Mouse (Mus musculus) NIH3T3 (cell line): ENCODE data around the gene Ctsk.
"Not testable (repeated sequence)": the region's sequence is repeated elsewhere in the genome, so short reads cannot be mapped to it uniquely, and the experiment has no call there.

Experiments used
- DNase-seq: peaks from one replicate; pipeline ENCODE4 v3.0.0-alpha.2; 2012; ENCODE audit warnings: low read depth

The Ctsk gene

DNA sequence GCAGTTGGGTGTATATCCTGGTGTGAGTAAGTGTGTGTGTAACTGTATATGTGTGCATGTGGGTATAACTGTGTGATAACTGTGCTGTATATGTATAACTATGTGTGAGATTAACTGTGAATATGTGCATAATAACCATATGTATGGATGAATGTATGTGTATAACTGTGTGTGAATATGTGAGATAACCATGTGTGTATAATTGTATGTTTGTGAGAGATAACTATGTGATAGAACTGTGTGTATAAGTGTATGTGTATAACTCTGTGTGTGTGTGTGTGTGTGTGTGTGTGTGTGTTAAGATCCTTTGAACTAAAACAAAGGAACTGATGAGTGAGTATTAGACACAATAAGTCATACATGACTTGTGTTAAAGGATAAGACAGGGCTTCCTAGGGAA is 27.1 kb downstream of the Ctsk start:
- no peak for DNase-seq

DNA sequence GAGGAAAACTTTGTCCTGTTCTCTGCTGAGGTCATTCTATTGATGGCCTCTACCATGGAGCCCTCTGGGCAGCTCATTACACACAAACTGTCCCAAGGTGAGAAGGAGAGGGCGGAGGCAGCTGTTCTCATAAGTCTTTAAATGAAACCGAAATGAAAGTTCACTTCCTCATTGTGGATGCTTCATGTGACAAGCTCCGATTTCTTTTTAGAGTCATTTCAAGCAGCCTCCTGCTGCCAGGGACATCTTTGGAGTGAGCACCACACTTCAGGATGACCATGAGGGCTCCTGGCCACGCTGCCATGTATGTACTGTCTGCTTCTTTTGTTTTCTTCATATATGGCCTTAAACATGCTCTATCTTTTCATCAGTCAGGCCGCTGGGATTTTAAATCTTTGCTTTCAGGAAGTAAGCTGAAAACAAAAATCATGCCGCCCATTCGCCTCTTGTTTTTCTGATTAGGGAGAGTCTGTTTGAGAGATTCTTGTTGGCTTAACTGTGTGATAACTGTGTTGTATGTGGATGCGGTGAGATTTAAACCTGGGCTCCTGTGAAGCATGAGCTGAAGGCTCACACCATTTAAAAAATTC is 27.7 kb downstream of the Ctsk start, which contains the start of gene Ctss:
Gene Ctss (plus strand): TSS at position 165 of the 590 bp plus-strand sequence.
- no peak for DNase-seq

DNA sequence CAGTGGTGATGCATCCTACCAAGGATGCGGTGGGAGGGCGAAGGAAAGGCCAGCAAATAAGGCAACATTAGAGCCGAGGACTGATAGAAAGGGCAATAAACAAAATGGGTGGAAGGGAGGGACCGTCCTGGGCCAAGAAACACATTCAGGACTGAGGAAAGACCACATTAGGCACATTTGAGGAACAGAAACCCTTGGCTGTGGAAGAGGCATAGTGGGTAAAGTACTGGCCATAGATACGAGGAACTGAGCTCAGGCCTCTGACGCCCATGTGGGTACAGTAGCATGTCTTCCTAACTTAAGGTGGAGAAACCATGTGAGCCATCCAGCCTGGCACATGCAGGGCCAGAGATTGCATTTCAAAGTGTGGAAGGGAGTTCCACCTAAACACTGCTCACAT is 30.8 kb downstream of the Ctsk start:
- DNase-seq = no peak

DNA sequence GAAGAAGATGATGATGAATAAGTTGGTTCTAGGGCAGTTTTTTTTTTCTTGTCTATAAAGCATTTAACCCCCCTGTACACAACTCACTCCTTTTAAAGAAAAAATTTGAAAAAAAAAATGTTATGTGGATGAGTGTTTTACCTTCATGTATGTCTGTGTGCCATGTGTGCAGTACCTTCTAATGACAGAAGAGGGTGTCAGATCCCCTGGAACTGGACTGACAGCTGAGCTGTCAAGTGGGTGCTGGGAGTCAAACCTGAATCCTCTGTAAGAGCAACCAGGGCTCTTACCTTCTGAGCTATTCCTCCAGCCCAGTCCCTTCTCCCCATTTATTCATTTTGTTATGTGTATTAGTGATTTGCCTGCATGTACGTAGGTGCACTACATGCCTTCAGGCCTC is 32.0 kb downstream of the Ctsk start:
- DNase-seq = no peak

DNA sequence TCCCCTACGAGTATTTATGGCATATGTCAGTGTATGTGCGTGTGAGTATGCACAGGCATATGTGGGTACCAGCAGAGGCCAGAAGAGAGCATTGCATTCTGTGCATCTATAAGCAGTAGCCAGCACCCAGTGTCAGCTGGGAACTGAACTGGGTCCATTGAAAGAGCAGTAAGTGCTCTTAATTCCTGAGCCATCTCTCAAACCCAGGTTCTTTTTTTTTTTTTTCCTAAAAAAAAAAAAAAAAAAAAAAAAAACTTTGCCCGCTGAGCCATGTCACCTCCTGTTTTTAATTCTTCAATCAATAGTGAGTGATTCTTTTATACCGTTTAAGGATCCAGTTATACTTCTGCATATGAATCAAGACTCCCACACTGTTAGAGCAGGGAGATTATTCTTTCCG is 34.3 kb downstream of the Ctsk start:
- no peak for DNase-seq

DNA sequence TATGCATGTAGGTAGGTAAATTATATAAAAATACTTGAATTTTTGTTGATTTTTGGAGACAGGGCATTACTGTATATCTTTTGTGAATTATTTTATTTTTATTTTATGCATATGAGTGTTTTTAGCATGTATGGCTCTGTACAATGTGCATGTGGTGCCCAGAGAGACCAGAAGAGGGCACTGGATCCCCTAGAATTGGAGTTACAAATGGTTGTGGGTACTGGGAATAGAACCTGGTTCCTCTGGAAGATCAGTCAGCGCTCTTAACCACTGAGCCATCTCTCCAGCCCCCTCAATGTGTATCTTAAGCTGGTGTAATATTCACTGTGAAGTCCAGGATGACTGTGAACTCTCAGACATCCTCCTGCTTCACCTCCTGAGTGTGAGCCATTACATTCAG is 35.9 kb downstream of the Ctsk start:
- no peak for DNase-seq

DNA sequence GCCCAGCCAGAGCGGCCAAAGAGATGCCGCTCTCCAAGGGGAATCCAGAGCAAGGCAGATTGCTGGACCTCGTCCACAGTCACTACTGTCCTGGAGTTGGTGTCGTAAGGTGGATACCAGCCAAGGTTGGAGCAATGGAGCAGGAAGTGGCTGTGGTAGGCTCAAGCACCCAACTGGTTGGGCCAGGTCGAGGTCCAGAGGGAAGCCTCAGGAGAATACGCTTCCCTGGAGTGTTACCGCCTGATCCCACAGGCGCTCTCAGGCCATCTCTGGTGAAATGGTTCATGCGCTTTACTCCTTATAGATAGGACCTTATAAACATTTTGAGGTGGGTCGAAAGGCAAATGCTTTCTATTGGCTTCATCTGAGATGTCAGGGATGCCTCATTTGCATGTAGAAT is 39.9 kb downstream of the Ctsk start:
- no peak for DNase-seq

DNA sequence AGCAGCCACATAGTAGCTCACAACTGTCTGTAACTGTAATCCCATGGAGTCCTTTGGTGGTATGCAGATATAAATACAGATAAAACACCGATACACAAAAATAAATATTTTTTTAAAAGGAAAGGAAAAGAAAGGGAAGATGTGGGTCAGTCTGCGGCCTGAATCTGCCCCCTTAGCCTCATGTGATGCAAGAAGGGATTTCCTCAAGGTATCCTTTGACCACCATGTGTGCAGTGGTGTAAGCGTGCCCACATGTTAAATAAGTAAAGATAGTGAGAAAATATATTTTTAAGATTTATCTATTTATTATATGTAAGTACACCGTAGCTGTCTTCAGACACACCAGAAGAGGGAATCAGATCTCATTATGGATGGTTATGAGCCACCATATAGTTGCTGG is 40.8 kb downstream of the Ctsk start:
- DNase-seq = no peak

DNA sequence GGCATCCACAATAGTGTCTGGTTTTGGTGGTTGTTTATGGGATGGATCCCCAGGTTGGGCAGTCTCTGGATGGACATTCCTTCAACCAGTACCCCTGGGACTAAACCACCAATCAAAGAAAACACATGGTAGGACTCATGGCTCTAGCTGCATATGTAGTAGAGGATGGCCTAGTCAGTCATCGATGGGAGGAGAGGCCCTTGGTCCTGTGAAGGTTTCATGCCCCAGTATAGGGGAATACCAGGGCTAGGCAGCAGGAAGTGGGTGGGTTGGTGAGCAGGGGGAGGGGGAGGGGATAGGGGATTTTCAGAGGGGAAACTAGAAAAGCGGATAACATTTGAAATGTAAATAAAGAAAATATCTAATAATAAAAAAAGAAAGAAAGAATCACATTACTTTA is 42.1 kb downstream of the Ctsk start:
- not testable (repeated sequence) for DNase-seq

DNA sequence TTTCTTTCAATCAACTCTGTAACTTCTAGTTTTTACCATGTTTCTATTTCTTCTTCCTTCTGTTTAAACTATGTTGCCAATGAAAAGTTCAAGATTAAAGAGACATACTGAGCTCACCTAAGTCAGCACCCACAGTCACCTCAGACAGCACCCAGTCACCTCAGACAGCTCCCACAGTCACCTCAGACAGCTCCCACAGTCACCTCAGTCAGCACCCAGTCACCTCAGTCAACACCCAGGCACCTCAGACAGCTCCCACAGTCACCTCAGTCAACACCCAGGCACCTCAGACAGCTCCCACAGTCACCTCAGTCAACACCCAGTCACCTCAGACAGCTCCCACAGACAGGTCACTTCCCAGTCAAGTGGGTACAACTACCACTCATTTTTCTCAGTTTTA is 43.1 kb downstream of the Ctsk start:
- no peak for DNase-seq

DNA sequence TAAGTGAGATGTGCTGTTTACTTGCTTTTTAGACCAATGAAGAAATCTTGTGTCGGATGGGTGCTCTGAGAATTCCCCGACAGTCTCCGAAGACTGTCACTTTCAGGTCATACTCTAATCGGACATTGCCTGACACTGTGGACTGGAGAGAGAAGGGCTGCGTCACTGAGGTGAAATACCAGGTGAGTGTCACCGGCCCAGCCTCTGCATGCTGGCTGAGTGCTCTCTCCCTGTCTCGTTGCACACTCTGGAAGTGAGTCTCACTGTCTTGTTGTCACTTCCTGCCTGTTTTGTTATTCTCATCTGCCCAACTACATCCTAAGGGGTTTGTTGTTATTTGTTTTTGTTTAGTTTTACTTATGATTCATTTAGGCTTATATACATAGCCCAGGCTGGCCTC is 43.9 kb downstream of the Ctsk start:
- no peak for DNase-seq

DNA sequence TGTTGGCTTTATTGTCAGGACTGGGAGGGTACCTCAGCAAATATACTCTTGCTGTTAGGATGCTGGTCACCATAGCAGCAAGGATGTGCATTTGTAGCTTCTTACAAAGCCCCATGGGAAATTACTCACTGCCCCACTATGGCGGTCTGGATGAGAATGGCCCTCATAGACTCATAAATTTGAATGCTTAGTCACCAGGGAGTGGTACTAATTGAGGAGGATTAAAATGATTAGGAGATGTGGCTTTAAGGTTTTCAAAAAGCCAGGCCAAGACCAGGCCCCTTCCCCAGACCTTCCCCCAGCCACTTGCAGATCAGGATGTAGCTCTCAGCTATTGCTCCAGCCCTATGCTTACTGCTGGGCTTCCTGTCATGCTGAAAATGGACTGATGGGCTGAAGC is 51.1 kb downstream of the Ctsk start:
- no peak for DNase-seq

DNA sequence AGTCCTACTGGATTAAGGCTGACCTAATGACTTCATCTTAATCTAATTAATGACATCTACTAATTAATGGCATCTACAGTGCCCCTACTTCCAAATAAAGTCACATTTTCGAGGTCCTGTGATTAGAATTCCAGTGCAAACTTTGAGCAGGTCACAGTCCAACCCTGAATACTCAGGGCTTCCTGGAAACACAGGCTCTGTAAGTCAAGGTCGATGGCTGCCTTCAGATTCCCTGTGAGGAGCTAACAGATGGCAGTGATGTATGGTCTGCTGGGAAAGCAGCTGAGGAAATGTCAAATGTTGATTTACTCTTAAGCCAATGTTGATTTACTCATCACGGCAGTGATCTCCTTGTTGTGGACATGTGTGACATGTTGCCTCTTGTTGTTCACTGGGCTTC is 54.9 kb downstream of the Ctsk start:
- no peak for DNase-seq
